Comparison of ENCODE assay signal across 15 mouse cellular contexts in the genomic region with DNA sequence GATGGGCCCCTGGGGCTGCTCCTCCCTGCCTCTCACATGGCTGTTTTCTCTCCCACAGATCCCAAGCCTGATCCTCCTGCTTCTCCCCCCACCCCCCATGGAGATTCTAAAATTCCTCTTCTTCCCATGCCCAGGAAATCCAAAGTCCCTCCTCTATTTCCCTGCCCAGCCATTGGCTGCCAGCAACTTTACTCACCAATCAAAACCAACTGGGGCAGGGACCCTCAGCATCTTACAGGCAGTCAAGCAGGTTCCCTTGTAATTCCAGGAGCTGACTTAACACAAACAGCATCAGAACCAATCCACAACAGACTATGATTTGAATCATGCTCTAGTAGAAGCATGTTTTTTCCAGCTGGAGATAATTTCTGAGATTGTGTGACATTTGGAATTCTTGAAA.
"Had no signal": no experiment of that assay in that cellular context is flagged by ENCODE, and none has a peak within 500 bp of the region (broad histone marks: within the 10 kb centered on the region; RNA-seq: fewer than 3 reads in every experiment).

No protein-coding gene starts in this region.

- H3K9ac ChIP-seq: neural tube, embryonic 12.5 days; neural tube, embryonic 13.5 days; stomach, embryonic 15.5 days had no signal

- H3K9me3 ChIP-seq: neural tube, embryonic 12.5 days; neural tube, embryonic 13.5 days; stomach, embryonic 15.5 days had no signal

- H3K4me2 ChIP-seq: neural tube, embryonic 12.5 days; neural tube, embryonic 13.5 days; stomach, embryonic 15.5 days had no signal

- H3K36me3 ChIP-seq: neural tube, embryonic 12.5 days; neural tube, embryonic 13.5 days; stomach, embryonic 15.5 days had no signal

- DNase-seq: retina, postnatal 1 day; right cerebral cortex, adult 18-20 months; right cerebral cortex, postnatal 25 days; right cerebral cortex, postnatal 4 days; spleen, adult 18-20 months; thymus, adult 18-20 months; thymus, adult 2 months; thymus, postnatal 14 days; thymus, postnatal 25 days; thymus, postnatal 36 days; thymus, postnatal 4 days had no signal

- H3K27me3 ChIP-seq: neural tube, embryonic 12.5 days; neural tube, embryonic 13.5 days; stomach, embryonic 15.5 days had no signal

- H3K4me1 ChIP-seq: neural tube, embryonic 12.5 days; neural tube, embryonic 13.5 days; stomach, embryonic 15.5 days had no signal

- H3K4me3 ChIP-seq: neural tube, embryonic 12.5 days; neural tube, embryonic 13.5 days; stomach, embryonic 15.5 days had no signal

- H3K27ac ChIP-seq: neural tube, embryonic 12.5 days; neural tube, embryonic 13.5 days; stomach, embryonic 15.5 days; stomach, postnatal 0 days had no signal
